Mouse (Mus musculus) spleen, embryonic (tissue): ENCODE results near the gene Apol10b.
"Not testable (repeated sequence)": the region's sequence is repeated elsewhere in the genome, so short reads cannot be mapped to it uniquely, and the experiment has no call there.

ENCODE experiments used
- CTCF ChIA-PET: fragments of 350-600 bp; sonication (Branson Sonifier 250); formaldehyde crosslinking; loops from one replicate; lab custom pipeline; 2022; lab: Charles Lee

Apol10b gene

GRCm38 (mm10) chr15:77595961-77596360, at the start of gene Apol10b:
Gene Apol10b (minus strand): TSS chr15:77596125.
- CTCF ChIA-PET: no interaction called here

GRCm38 (mm10) chr15:77643176-77643575, 47.3 kb upstream of the Apol10b start, which contains the start of gene Apol11b:
Gene Apol11b (minus strand): TSS chr15:77643286.
- CTCF ChIA-PET: not testable (repeated sequence)

GRCm38 (mm10) chr15:77629822-77630221, 33.9 kb upstream of the Apol10b start:
- CTCF ChIA-PET: not testable (repeated sequence)

- CTCF ChIA-PET: not testable (repeated sequence)
Measured at GRCm38 (mm10) chr15:77628647-77629046, 32.7 kb upstream of the Apol10b start.

GRCm38 (mm10) chr15:77626471-77626870, 30.5 kb upstream of the Apol10b start:
- CTCF ChIA-PET: not testable (repeated sequence)

GRCm38 (mm10) chr15:77624710-77625109, 28.8 kb upstream of the Apol10b start:
- CTCF ChIA-PET: no interaction called here

GRCm38 (mm10) chr15:77606069-77606468, 10.1 kb upstream of the Apol10b start:
- CTCF ChIA-PET: no interaction called here

- CTCF ChIA-PET: no interaction called here
Measured at GRCm38 (mm10) chr15:77598958-77599357, 3.0 kb upstream of the Apol10b start, which contains the start of gene Gm36245. Gene Gm36245 (plus strand): TSS chr15:77599258.

- CTCF ChIA-PET: no interaction called here
Measured at GRCm38 (mm10) chr15:77598429-77598828, 2.5 kb upstream of the Apol10b start.

GRCm38 (mm10) chr15:77593557-77593956, 2.4 kb downstream of the Apol10b start:
- CTCF ChIA-PET: no interaction called here

GRCm38 (mm10) chr15:77590881-77591280, 5.0 kb downstream of the Apol10b start:
- CTCF ChIA-PET: no interaction called here

- CTCF ChIA-PET: no interaction called here
Measured at GRCm38 (mm10) chr15:77588981-77589380, 6.9 kb downstream of the Apol10b start.

GRCm38 (mm10) chr15:77587026-77587425, 8.9 kb downstream of the Apol10b start:
- CTCF ChIA-PET: no interaction called here

GRCm38 (mm10) chr15:77581681-77582080, 14.2 kb downstream of the Apol10b start:
- CTCF ChIA-PET: no interaction called here

- CTCF ChIA-PET: no interaction called here
Measured at GRCm38 (mm10) chr15:77579311-77579710, 16.6 kb downstream of the Apol10b start.

GRCm38 (mm10) chr15:77578801-77579200, 17.1 kb downstream of the Apol10b start:
- CTCF ChIA-PET: no interaction called here

- CTCF ChIA-PET: no interaction called here
Measured at GRCm38 (mm10) chr15:77563219-77563618, 32.7 kb downstream of the Apol10b start.

GRCm38 (mm10) chr15:77561792-77562191, 34.1 kb downstream of the Apol10b start, which contains the start of gene 1700025B11Rik:
Gene 1700025B11Rik (minus strand): TSS chr15:77561892.
- CTCF ChIA-PET: no interaction called here

- CTCF ChIA-PET: not testable (repeated sequence)
Measured at GRCm38 (mm10) chr15:77539221-77539620, 56.7 kb downstream of the Apol10b start.
